Mouse (Mus musculus): ENCODE measurements around the gene Tvp23a.

DNA sequence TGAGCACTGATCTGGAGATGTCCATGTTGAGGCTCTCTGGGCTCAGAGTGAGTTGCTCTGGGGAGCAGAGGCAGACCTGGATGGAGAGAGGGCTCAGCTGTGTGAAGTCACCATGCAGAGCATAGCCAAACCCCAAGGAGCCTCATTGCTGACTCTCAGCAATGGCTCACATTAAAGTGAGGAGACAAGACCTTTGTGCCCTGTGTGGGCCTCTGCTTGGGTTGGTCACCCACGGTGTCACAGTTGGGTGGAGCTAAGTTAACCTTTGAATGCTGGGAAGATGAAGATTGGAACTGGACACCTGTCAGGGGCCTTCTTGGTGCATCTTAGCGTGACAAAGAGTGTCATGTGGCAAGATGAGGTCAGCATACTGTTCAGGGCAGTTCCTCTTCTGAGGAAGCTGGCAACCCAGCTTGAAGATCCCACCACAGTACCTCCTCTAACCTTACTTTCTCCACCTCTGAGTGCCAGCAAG is 48.7 kb upstream of the Tvp23a start:
- TF ChIP-seq TAL1 (conservative IDR thresholded peaks at IDR 0.05; ENCODE audit: low read depth, low read length) (no peak), CTCF (IDR thresholded peaks at IDR 0.05; ENCODE audit: low read depth, low read length) (no peak), POLR2AphosphoS5 (IDR thresholded peaks at IDR 0.05; ENCODE audit: insufficient replicate concordance, low read depth, low read length) (no peak), GATA1 (IDR thresholded peaks at IDR 0.05; ENCODE audit: borderline replicate concordance, low read length) (no peak)

Data from G1E (cell line).